Mouse (Mus musculus) skeletal muscle tissue, adult 2 months (tissue): ENCODE data around the gene Hat1.
A peak's percentile ranks its signal among the peaks of the same experiment; 100 is the strongest.

Experiments
- DNase-seq: peaks from one replicate; pipeline ENCODE4 v3.0.0-alpha.2; 2012; ENCODE audit warnings: low read depth, low spot score

The Hat1 gene

DNA sequence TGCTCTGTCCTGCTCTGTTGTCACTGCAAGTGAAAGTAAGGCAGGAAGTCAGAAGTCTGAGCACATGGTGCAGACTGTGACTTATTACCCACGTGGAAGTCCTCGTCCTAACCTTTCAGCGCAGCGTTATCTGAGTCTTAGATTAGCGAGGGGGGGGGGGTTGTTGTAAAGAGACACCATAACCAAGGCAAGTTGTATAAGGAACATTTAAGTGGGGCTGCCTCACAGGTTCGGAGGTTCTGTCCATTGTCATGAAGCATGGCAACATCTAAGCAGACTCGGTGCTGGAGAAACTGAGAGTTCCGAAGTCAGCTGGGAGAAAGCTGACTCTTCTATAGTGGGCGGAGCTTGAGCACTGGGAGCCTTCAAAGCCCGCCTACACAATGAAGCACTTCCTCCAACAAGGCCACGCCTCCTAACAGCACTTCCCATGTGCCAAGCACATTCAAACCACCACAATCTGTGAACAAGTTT is 12.3 kb upstream of the Hat1 start:
- peak; percentile 48 for DNase-seq

DNA sequence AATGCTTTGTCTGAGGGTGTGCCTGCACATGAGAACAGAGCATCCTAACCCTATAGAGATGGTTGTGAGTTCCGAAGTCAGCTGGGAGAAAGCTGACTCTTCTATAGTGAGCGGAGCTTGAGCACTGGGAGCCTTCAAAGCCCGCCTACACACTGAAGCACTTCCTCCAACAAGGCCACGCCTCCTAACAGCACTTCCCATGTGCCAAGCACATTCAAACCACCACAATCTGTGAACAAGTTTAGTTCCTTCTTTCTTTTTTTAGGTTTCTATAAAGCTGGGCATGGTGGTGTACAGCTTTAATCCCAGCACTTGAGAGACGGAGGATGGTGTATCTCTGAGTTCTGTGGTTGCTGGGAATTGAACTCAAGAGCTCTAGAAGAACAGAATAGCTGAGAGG is 11.3 kb upstream of the Hat1 start:
- DNase-seq: no peak

DNA sequence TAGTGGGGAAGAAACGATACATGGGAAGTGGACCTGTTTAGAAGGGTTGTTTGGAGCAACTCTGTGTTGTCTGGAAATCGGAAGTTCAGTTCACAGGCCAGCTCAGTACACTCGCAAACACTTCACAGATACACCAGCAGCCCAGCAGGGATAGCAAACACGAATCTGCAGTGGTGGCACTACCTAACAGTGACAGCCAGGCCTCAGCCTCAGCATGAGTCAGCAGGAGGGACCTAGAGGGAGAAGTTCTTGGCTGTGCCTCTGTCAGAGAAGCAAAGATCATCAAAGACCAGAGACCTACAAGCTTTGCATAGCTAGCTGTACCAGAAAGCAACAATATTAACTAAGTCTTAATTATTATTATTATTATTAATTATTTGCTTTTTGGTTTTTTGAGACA is 6.8 kb upstream of the Hat1 start:
- DNase-seq: no peak

DNA sequence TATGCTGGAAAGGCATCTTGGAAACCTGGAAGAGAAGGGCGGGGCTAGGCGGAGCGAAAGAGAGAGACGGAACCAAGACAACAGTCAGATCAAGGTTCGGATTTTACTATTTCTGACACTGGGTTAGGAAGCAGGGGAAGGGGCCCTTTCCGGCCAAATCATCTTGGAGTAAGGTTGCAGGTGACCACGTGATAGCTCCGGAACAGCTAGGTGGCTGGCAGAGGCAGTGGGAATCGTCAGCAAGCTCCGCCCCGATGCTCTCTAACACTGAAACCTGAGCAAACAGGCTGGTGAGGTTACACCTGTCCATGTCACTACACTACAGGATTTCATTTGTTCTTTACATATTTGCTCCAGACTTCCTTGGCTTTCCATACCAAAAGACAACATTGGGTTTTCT is 4.9 kb upstream of the Hat1 start:
- no peak for DNase-seq

DNA sequence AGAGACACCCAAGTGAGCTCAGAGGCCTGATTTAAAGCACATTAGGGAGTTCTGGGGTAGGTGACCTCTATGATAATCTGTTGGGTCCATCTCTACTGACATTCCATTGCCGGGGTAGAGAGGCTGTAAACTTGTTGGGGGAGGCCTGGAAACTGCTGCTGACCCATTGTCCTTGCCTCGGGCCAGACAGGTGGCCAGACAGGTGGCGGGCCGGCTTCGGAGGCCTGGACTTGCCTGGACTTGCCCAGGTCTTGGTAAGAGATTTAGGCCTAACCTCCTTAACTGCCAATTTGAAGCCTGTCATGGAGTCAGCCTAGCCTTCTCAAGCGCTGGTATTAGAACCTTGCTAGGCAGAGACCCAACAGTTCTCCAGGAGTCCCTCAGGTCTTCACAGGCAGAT is 992 bp upstream of the Hat1 start:
- no peak for DNase-seq

DNA sequence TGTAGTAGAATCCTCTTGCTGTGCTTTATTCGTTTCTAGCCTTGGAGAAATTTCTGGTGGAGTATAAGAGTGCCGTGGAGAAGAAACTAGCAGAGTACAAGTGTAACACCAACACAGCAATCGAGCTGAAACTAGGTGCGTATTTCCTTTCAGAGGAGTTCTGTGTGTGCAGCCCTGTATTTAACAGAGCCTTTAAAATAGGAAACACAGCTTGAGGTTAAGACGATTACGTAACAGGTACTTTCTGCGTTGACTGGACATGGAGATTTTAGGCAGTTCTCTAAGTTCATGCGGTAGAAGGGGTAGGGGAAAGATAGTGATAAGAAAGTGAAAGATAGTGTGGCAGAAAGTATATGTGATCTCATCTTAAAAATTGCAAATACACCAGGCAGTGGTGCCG is 1.1 kb downstream of the Hat1 start:
- DNase-seq: no peak

DNA sequence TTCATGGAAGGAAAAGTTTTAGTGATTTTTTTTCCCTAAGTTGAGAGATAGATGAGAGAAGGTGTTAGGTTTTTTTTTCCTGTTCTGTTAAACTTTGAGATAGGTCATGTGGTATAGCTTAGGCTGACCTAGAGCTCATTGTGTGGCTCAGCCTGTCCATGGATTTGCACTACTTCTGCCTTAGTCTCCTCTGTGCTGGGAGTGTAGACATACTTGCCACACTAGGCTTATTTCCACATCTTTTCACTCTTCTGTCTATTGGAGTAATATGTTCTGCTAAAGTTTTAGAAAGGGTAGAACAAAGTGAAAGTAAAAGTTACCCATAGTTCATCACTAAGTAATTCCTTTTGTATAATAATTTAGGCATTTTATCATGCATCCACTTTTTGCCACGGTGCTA is 16.9 kb downstream of the Hat1 start:
- DNase-seq: no peak

DNA sequence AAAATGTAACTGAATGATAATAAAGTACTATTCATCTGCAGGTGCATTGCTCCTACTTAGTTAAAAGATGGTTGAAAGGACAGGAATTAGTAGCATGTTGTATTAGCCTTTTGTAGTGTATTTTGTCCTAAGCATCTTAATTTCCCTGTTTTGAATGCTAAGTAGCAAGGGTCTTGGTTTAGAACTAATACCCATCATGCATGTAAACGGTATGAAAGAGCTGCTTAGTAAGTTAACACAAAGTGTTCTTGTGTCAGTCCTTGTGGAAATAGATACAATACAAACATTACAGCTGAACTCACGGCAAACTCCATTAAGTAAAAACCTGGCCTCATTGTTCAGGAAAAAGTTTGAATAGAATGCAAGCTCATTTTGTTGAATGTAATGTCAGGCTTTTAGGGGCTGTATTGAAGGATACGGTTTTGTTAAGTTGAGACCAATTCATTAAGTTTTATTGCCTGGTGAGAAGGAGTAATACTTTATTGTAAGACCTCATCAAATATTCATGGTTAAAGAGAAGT is 30.1 kb downstream of the Hat1 start:
- DNase-seq: no peak

DNA sequence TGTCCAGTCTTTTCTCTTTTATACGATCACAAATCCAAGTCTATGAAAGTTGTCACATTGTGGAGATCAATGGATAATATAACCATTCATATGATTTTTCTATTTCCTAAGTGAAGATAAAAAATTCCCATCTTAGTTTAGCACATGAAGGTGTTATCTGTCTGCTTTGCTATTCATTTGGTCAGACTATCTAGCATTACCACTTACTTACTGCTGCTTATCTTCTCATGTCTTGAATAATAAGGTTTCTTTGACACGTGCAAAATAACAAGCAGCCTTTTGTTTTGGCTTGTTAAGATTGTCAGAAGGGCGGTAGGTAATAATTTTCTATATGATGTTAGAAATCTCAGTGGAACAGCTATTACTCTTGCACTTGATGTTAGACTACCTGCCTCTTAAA is 30.6 kb downstream of the Hat1 start:
- no peak for DNase-seq

DNA sequence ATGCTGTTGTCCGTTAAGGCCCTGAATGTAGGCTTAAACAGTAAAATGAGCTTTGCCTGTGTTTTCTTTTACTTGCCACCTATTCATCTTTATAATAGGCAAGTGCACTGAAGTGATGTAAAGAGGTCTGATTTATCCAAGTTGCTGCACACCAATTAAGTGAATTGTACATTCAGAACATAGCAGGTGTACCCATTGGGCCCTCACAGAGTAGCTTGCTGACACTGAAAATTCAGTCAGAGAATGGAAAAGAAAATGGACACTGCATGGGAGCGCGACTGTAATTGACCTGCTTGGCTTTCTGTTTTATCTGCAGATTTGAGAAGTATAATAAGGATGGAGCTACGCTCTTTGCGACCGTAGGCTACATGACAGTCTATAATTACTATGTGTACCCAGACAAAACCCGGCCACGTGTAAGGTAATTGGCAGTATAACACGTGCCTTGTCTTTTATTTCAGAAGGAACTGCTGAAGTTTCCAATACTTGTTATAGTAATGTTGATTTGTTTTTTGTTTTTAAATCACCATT is 32.2 kb downstream of the Hat1 start:
- no peak for DNase-seq

DNA sequence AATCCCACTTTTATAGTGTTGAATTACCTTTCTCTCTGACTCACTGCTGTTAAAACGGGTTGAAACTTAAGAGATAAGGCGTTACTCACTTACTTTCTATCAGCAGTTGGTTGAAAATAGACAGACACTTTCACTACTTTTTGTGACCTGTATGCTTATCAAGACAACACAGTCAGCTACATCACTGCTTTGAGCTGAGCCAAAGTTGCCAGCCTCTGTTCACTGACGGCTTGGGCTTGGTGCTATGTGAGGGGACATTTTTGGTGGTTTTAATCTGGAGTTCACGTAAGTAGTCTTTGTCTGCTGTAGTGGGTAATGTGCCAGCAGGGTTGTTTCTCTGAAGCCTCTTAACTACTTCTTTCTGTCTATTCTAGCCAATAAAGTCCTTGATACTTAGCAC is 35.8 kb downstream of the Hat1 start:
- DNase-seq: no peak

DNA sequence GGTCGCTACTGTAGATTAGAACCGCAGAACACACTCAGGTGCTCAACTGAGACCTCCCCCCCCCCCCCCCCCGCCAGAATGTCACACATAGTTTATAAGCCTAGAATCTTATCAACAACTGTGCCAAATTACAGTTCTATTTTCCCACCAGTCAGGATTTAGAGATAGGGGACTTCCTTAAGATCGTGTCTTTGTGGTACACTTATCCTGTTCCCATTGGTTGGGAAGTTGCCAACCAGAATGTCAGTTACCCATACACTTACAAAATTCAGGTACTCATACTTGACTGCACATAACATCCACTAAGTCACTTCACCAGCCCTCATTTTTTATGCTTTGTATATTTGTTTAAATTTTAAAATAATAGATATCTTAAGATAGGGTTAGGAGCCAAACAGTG is 46.7 kb downstream of the Hat1 start:
- no peak for DNase-seq

DNA sequence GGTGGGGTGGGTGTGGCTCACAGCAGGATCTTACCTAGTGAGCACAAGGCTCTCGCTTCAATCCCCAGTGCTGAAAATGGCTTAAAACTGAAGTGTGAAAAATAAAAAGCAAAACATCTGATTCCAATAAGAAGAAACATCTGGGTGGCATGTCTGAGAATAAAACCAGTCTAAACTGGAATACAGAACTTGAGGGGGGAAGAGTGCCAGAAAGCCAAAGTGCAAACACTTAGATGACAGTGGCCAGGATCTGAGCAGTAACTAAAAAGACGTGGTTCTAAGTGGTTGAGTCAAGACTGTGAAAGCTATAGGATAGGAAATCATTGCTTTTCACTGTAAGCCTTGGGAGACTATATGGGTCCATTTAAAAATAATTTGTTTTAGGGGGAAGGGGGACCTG is 54.6 kb downstream of the Hat1 start:
- DNase-seq: no peak

DNA sequence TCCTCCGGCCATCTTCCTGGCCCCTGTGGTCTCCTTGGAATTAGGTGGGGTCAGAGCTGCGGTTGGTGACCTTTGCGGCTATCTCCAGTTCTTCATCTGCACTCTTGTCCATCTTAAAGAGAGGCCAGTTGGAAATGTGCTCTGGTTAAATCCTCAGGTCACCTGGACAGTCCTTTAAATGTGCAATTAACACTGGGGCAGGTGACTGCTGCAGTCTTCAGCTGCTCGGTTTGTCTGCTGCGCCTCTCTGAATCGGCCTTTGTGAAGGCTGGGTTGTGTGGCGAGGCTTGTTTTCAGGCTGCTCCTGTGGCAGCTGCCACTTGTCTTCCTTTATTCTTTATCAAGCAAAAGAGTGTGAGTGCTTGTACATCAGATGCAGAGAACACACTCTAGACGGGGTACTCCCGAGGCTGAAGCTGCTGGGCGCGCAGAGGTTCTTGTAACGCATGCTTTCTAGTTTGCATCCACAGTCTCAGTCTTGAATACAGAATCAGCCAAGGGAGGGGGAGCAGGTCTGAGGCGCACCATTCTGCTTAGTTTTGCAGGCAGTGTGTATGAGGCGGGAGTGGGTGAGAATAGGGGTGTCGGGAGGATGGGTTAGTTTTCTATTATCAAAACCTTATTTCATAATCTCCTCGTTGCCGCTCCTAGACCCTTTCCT is 56.9 kb downstream of the Hat1 start:
- DNase-seq: no peak

DNA sequence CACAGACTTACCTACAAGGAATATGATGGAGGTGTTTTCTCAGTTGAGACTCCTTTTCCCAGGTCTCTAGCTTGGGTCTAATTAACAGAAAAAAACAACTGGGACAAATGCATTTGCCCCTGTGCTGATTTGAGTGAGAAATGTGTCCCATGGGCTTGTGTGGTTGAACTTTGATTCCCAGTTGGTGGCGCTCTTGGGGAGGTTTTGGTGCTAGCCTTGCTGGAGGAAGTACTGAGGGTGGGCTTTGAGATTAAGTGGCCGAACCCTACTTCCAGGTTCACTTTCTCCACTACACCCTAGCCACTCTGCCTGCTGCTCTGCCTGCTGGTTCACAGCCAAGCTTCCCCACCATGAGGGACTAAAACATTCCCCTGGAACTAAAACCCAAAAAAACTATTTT is 60.8 kb downstream of the Hat1 start:
- no peak for DNase-seq

DNA sequence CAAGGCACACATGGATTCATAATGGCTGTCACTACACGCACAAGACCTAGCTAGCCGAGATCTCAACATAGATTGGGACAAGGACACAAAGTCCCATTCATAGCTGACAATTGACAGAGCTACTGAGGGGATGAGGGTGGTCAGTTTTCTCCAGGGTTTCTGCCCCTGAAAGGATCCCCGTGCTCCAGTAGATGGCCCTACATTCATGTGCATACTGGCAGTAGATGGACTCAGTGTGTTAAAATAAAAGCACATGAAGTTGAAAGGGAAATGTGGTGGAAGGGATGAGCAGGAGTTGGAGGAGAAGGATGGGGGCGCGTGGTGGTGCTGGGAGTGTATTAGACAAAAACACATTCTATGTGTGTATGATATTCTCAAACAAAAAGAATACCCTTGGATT is 63.0 kb downstream of the Hat1 start:
- no peak for DNase-seq

DNA sequence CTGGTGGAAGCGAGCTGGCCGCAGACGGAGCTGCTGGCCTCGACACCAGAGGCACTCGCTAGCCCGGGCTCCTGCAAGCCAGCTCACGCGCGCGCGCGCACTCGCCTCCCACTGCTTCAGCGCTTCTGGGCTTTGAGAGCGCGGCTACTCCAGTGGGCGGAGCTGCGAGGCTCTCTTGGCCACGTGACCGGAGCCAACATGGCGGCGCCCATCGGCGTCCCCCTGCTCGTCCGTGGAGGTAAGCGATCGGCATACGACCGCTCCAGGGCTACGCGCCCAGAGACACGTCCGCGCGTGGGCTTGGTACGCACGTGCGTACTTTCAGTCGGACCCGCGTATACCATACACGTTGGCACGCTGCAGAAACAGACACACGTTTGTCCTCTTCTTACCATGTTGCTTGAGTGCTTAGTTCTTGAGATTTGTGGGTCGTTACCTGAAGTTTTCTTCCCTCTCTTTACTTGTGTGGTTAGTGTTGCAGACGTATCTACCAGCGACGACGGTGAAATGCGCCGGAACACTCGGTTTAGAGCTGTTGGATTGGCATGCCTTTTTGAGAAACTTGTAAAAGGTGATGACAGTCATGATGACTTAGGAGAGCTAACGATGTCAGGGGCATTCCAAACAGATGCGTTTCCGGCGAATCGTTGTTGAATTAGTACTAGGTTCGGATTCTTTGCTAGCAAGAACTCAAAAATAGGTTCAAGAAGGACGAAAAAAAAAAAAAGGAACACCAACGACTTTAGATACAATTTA is 64.6 kb downstream of the Hat1 start, which contains the start of gene Metap1d:
Gene Metap1d, plus strand, starts transcription at position 116 of the 756 bp plus-strand sequence.
- peak; percentile 92 for DNase-seq

DNA sequence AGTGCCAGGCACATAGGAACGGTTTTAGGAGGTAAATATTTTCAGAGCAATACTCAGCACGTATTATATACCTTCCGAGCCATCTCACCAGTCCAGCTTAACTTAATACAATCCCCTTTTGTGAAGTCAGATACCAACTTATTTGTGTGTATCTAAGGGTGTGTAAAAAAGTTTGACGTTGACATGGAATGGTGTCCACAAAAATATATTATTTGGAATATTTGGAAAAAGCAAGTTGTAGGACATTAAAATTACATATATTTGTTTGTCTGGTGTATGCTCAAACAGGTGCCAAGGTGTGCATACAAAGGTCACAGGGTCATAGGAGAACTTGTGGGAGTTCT is 65.1 kb downstream of the Hat1 start:
- DNase-seq: no peak

DNA sequence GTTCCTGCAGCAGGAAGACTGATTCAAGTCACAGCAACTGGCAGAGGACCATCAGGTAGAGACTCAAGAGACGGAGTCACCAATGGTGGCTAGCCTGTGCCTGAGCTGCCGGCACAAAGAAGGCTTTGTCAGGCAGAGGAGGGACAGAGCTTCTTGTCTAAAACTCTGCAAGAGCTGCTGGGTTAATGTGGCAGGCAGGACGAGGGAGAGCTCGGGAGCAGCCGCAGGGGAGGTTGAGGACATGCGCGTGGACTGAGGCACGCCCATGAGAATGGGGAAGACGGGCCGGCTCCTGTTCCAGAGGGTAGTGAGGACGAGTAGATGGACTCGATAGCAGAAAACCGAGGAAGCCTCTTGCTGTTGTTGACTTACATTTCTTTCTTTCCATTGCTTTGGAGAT is 69.9 kb downstream of the Hat1 start:
- no peak for DNase-seq

DNA sequence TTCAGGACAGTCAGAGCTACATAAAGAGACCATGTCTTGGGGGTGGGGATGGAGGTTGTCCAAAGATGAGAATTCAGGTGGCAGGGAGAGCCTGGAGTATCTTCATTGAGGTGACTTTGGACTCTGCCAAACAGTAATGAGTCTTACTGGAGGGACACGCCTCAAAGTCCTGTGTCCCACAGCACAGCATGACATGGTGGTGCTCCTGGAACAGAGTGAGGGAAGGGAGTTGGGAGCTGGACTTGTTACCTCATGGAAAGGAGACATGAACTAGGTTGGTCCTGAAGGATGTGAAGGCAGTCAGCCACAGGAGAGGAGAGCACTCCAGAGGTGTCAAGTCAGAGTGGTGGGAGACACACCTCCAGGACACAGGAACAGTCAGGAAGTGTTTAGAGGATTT is 70.9 kb downstream of the Hat1 start:
- no peak for DNase-seq

DNA sequence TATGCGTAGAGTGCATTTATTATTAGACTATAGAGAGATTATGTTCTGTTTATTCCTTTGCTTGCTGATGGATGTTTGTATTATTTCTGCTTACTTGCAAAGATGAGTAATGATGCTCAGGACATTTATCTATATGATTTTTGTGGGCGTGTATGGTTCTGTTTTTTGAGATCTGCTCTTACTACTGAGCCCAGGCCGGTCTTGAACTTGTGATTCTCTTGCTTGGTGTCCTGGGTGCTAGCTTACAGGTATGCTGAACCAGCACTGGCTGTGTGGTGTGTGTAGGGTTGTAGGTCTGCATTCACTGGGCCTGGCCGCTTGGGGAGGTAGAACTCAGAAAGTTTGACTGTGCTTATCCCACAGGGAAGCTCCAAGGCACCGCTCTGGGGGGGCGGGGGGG is 72.4 kb downstream of the Hat1 start:
- no peak for DNase-seq

DNA sequence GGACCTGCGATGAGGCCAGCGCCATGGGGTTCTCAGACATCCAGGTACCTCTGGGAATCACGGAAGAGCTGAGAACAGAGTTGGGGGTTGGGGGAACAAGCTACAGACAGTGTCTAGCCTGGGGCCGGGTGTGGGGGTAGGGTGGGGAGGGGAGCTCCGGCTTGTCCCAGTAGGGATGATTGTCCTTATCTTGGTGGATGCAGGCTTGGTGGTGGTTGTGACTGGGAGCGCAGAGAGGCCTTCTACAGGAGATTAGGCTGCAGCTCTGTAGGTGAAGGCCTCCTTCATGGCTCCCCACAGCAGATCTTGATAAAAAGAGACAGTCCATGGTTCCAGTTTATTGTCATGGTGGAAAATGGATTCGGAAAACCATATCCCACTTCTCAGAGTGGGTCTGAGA is 72.8 kb downstream of the Hat1 start:
- no peak for DNase-seq

DNA sequence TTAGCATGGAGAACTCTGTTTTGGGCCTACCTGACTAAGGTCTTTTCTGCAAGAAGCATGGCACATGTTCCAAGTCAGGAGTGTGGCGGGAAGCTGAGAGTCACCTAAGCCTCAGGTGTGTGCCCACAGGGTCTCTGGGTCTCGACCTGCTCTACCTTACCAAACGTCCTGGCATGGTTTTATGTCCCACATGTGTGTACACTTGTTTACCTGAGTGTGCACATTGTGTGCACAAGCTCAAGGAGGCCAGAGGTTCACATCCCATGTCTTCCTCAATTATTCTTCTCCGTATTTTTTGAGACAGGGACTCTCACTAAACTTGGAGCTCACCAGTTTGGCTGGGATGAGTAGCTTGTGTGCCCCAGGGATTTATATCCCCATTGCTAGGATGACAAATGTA is 73.3 kb downstream of the Hat1 start:
- no peak for DNase-seq
